Mouse (Mus musculus): ENCODE data around the gene Opcml. TPM values are rescaled to one million over a fixed set of nuclear protein-coding genes. Genes with fewer than 3 reads are reported as not detected.
A peak's percentile ranks its signal among the peaks of the same experiment; 100 is the strongest.

Opcml gene
- polyA plus RNA-seq, 1 experiment from 2014 or later = 14.1 TPM

GRCm38 (mm10) chr9:28317881-28318280, 527.3 kb downstream of the Opcml start:
- Histone ChIP-seq H3K36me3 (ENCODE audit: poor library complexity, severe bottlenecking) (no peaks in the 10 kb centered on the region), H3K27ac (no peak overlapping the region), H3K4me1 (peaks cover 4% of the 10 kb centered on the region), H3K4me2 (no peak overlapping the region), H3K9me3 (replicated peaks) (no peaks in the 10 kb centered on the region), H3K9ac (no peak overlapping the region), H3K4me3 (no peak overlapping the region), H3K27me3 (no peaks in the 10 kb centered on the region)
- no peak for ATAC-seq

- no peak overlapping the region for H3K9ac ChIP-seq
- H3K27me3 ChIP-seq = no peaks in the 10 kb centered on the region
- H3K4me2 ChIP-seq = no peak overlapping the region
- 82% methylated on average over 4 of the region's 4 CpGs for WGBS
- no peak overlapping the region for H3K27ac ChIP-seq
- H3K4me1 ChIP-seq = peaks cover 4% of the 10 kb centered on the region
- no peaks in the 10 kb centered on the region for H3K36me3 ChIP-seq (ENCODE audit: poor library complexity, severe bottlenecking)
- no peak overlapping the region for H3K4me3 ChIP-seq
- no peak for ATAC-seq
- H3K9me3 ChIP-seq (replicated peaks) = no peaks in the 10 kb centered on the region
Measured at GRCm38 (mm10) chr9:28319021-28319755, 528.6 kb downstream of the Opcml start.

DNA sequence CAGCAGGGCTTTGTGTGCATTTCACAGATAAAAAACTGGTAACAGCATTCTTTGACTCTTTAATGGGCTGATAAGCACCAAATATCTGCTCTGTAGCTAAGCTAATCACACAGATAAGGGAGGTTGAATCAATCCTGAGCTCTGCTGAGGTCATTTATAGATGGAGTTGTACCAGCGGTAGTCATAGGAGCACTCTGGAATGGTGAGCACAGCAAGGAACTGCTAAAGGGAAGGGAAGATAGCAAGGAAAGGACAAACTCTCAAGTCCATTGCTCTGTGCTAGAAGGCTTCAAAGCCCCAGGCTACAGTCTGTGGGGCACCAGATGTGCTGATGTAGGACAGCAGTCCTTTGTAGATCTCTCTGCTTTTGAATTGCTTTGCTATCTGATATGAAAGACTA, 529.2 kb downstream of the Opcml start:
- no peaks in the 10 kb centered on the region for H3K36me3 ChIP-seq (ENCODE audit: poor library complexity, severe bottlenecking)
- 58% methylated on average over 1 of the region's 1 CpGs for WGBS
- no peak for ATAC-seq
- no peak overlapping the region for H3K9ac ChIP-seq
- H3K27ac ChIP-seq = no peak overlapping the region
- H3K4me2 ChIP-seq = no peak overlapping the region
- H3K27me3 ChIP-seq = no peaks in the 10 kb centered on the region
- H3K4me3 ChIP-seq = no peak overlapping the region
- no peaks in the 10 kb centered on the region for H3K9me3 ChIP-seq (replicated peaks)
- H3K4me1 ChIP-seq = peaks cover 4% of the 10 kb centered on the region

DNA sequence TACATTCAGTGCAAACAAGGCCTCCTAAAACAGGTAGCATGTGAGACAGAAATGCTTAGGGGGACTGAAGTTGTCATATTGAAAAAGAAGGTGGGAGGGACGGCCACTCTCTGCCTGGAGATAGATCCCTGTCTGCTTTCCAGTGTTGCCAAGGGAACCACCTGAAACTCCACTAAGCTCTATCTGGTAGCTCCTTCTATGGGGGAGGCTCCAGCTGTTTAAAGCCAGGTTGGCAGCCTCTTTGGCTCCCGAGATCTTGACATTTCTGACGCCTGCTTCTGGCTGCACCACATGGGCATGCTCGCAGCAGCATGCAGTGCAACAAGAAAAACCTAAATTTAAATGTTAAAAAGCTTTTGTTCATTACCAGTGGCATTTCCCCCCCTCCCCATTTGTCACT, 537.4 kb downstream of the Opcml start:
- Histone ChIP-seq H3K4me2 (no peak overlapping the region), H3K27me3 (no peaks in the 10 kb centered on the region), H3K9me3 (replicated peaks) (no peaks in the 10 kb centered on the region), H3K36me3 (ENCODE audit: poor library complexity, severe bottlenecking) (no peaks in the 10 kb centered on the region), H3K4me1 (0 out of 2 replicates have a peak, but pooled peaks cover 6% of the 10 kb centered on the region), H3K9ac (no peak overlapping the region), H3K27ac (no peak overlapping the region), H3K4me3 (no peak overlapping the region)
- no peak for ATAC-seq
- 21% methylated on average over 4 of the region's 4 CpGs for WGBS

- ATAC-seq = no peak
Measured at GRCm38 (mm10) chr9:28328434-28328833, 537.9 kb downstream of the Opcml start.

DNA sequence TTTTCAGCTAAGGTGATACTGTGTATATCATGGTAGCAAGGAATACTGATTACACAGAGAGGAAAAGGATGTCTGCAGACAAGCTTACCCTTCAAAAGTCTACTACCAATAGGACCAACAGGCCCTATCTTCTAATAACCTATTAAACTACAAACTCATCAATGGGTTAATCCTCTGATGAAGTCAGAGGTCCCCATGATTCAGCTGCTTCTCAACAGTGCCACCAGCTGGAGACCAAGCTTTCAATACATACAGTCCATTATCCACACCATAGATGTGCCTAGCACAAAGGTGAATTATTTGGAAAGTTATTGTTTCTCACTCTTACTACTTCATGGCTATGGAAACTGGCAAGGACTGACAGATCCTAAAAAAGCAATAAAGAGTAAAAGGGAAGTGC, 538.9 kb downstream of the Opcml start:
- no peaks in the 10 kb centered on the region for H3K36me3 ChIP-seq (ENCODE audit: poor library complexity, severe bottlenecking)
- H3K27me3 ChIP-seq = no peaks in the 10 kb centered on the region
- ATAC-seq = no peak
- no peak overlapping the region for H3K4me3 ChIP-seq
- H3K9ac ChIP-seq = no peak overlapping the region
- no peak overlapping the region for H3K4me2 ChIP-seq
- no peaks in the 10 kb centered on the region for H3K9me3 ChIP-seq (replicated peaks)
- H3K27ac ChIP-seq = no peak overlapping the region
- 0 out of 2 replicates have a peak, but pooled peaks cover 6% of the 10 kb centered on the region for H3K4me1 ChIP-seq

More at GRCm38 (mm10) chr9:28328434-28328833, 537.9 kb downstream of the Opcml start:
- Histone ChIP-seq H3K27ac (no peak overlapping the region), H3K4me3 (no peak overlapping the region), H3K4me2 (no peak overlapping the region), H3K4me1 (0 out of 2 replicates have a peak, but pooled peaks cover 6% of the 10 kb centered on the region), H3K9ac (no peak overlapping the region), H3K27me3 (no peaks in the 10 kb centered on the region), H3K36me3 (ENCODE audit: poor library complexity, severe bottlenecking) (no peaks in the 10 kb centered on the region), H3K9me3 (replicated peaks) (no peaks in the 10 kb centered on the region)
- WGBS = 89% methylated on average over 2 of the region's 2 CpGs

GRCm38 (mm10) chr9:28336511-28337208, 546.1 kb downstream of the Opcml start:
- WGBS = 10% methylated on average over 10 of the region's 10 CpGs
- 0 out of 2 replicates have a peak overlapping the region, but pooled peaks have one; percentile 10 for H3K9ac ChIP-seq
- H3K4me1 ChIP-seq = peaks cover 13% of the 10 kb centered on the region
- H3K4me2 ChIP-seq = peak overlapping the region; percentile 43
- H3K9me3 ChIP-seq (replicated peaks) = no peaks in the 10 kb centered on the region
- H3K27me3 ChIP-seq = no peaks in the 10 kb centered on the region
- peak; percentile 78; the same call in 1 of the 2 replicates for ATAC-seq
- 0 out of 2 replicates have a peak overlapping the region, but pooled peaks have one; percentile 16 for H3K4me3 ChIP-seq
- peak overlapping the region; percentile 51 for H3K27ac ChIP-seq
- H3K36me3 ChIP-seq (ENCODE audit: poor library complexity, severe bottlenecking) = no peaks in the 10 kb centered on the region

DNA sequence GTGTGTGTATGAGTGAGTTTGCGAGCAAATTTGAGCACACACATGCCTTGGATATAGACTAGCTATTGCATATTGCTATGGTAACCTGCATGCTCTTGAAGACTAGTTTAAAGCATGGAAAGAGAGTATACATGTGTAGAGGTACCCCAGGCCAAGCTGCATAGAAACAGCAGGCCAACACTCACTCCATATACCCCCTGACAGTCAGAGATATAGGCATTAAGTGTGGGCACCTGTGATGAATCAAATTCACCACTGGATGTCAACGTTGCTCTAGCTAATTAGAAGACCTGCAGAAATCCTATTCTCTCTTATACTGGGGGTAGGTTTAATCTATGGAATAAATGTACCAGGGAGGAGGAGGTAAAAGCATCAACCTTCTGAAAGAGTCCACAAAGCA, 547.3 kb downstream of the Opcml start:
- Histone ChIP-seq H3K36me3 (ENCODE audit: poor library complexity, severe bottlenecking) (no peaks in the 10 kb centered on the region), H3K4me2 (no peak overlapping the region), H3K4me1 (peaks cover 13% of the 10 kb centered on the region), H3K27me3 (no peaks in the 10 kb centered on the region), H3K9me3 (replicated peaks) (no peaks in the 10 kb centered on the region), H3K4me3 (no peak overlapping the region), H3K9ac (no peak overlapping the region), H3K27ac (no peak overlapping the region)
- WGBS = 62% methylated on average over 2 of the region's 2 CpGs
- ATAC-seq = 0 out of 2 replicates have a peak, but pooled peaks have one; percentile 10

DNA sequence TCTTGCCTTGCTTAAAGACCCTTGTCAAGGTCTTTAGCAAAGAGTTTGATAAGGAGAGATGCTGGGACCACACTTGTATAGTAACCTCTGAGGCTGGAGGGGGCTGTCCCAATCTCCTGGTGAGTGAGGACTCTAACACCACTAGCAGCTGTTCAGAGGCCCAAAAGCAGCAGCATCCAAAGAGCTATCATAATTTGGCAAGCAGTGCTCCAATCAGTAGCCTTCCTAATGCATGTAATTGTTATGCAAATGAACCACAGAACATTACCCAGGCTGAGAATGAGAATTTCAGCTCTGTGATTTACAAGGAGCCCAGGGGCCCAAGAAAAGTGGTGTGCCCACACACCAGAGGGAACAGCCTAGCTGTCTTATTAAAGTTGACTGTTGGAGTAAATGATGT, 564.4 kb downstream of the Opcml start:
- Histone ChIP-seq H3K4me2 (no peak overlapping the region), H3K9ac (no peak overlapping the region), H3K9me3 (replicated peaks) (no peaks in the 10 kb centered on the region), H3K27ac (no peak overlapping the region), H3K4me1 (peaks cover 10% of the 10 kb centered on the region), H3K4me3 (no peak overlapping the region), H3K27me3 (no peaks in the 10 kb centered on the region), H3K36me3 (ENCODE audit: poor library complexity, severe bottlenecking) (no peaks in the 10 kb centered on the region)
- ATAC-seq = peak; percentile 68; the same call in 1 of the 2 replicates

DNA sequence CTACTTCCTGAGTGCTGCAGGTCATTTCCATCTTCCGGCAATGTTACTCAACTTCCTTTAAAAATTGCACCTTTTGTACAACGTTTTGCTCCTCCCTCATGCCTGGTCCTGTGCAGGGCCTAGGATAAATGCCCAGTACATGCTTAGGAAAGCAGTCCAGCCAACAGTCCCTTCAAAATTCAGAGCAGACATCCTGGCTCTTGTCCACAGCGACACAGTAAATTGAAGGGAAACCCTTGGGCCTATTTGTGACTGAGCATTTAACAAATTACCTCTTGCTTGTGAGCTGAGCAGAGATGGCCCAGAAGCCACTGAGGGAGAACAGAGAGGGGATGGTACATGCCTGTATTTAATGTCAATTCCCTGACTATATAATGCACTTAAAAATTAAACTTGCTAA, 567.4 kb downstream of the Opcml start:
- WGBS = 76% methylated on average over 3 of the region's 3 CpGs

GRCm38 (mm10) chr9:28360691-28361090, 570.1 kb downstream of the Opcml start:
- WGBS = 86% methylated on average over 2 of the region's 2 CpGs
- Histone ChIP-seq H3K27me3 (no peaks in the 10 kb centered on the region), H3K9me3 (replicated peaks) (no peaks in the 10 kb centered on the region), H3K27ac (no peak overlapping the region), H3K4me1 (peaks cover 20% of the 10 kb centered on the region), H3K9ac (no peak overlapping the region), H3K4me2 (no peak overlapping the region), H3K4me3 (no peak overlapping the region), H3K36me3 (ENCODE audit: poor library complexity, severe bottlenecking) (no peaks in the 10 kb centered on the region)
- ATAC-seq = no peak

More for the DNA sequence above, 567.4 kb downstream of the Opcml start:
- Histone ChIP-seq H3K4me2 (no peak overlapping the region), H3K4me1 (peaks cover 10% of the 10 kb centered on the region), H3K9me3 (replicated peaks) (no peaks in the 10 kb centered on the region), H3K36me3 (ENCODE audit: poor library complexity, severe bottlenecking) (no peaks in the 10 kb centered on the region), H3K4me3 (no peak overlapping the region), H3K9ac (no peak overlapping the region), H3K27me3 (no peaks in the 10 kb centered on the region), H3K27ac (no peak overlapping the region)
- no peak for ATAC-seq

DNA sequence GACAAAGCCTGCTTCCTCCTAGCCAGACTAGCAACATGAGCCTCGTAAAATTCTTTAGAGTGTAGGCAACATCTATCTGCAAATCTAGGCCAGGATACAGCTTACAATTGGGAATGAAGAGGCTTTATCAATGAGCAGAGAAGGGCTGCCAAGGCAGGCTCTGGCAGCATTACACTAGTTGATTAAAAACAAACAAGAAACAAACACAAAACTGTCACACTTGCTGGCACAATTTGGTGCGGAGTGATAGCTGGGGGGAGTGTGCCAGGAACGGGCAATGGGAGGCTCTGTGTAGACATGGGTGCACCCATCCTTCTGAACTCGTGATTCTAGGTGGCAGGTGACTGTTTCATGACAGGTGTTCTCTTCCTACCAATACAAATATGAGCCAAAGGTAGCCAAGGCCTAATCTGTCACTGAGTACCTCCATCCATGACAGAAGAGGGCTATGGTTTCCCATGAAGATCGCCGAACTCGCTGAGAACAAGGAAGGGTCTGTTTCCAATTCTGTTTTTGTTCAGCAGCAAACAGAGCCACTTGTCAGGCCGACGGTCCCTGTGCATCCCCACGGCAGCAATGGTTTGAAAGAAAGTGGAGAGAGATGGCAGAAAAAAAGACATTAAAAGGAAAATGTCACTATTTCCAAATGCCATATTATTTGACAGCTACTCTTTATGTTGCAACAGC, 574.0 kb downstream of the Opcml start:
- Histone ChIP-seq H3K4me1 (peaks cover 21% of the 10 kb centered on the region), H3K36me3 (ENCODE audit: poor library complexity, severe bottlenecking) (no peaks in the 10 kb centered on the region), H3K27ac (peak overlapping the region; percentile 57; the same call in 1 of the 2 replicates), H3K9me3 (replicated peaks) (no peaks in the 10 kb centered on the region), H3K4me2 (no peak overlapping the region; the same call in 1 of the 2 replicates), H3K4me3 (no peak overlapping the region), H3K27me3 (no peaks in the 10 kb centered on the region), H3K9ac (no peak overlapping the region)
- ATAC-seq = peak; percentile 62
- 46% methylated on average over 10 of the region's 10 CpGs for WGBS

Data from forebrain, embryonic 13.5 days (tissue).